Mouse (Mus musculus) lung, postnatal 4 days (tissue): ENCODE measurements around the gene Pnpla8.
"Not testable (repeated sequence)": the region's sequence is repeated elsewhere in the genome, so short reads cannot be mapped to it uniquely, and the experiment has no call there.

Source experiments
- DNase-seq, 2 experiments: peaks; one replicate each; pipeline ENCODE4 v3.0.0; 2021

The Pnpla8 gene

DNA sequence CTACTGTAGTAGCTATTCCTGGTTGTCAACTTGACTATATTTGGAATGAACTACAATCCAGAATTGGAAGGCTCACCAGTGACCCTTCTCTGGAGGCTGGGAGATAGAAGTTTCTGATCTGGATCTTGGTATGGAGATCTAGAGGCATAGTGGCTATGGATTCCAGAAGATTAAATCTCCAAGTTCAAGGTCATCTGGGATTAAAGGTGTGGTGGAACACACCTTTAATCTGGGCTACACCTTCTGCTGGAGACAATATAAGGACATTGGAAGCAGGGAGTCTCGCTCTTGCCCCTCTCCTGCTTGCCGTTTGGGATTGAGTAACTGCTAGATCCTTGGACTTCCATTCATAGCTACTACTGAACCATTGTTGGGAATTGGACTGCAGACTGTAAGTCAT is at the start of gene Pnpla8:
Pnpla8 (plus strand) TSS at position 301 of the 400 bp plus-strand sequence.
- DNase-seq, result not testable (repeated sequence)

GRCm38 (mm10) chr12:44176331-44177037 is 44.7 kb upstream of the Pnpla8 start:
- DNase-seq, result peak; percentile 8 to 40

GRCm38 (mm10) chr12:44177038-44177355 is 44.2 kb upstream of the Pnpla8 start:
- DNase-seq, result no peak

GRCm38 (mm10) chr12:44181081-44181982 is 39.8 kb upstream of the Pnpla8 start:
- DNase-seq, result peak in 1 of 2 experiments; percentile 33

DNA sequence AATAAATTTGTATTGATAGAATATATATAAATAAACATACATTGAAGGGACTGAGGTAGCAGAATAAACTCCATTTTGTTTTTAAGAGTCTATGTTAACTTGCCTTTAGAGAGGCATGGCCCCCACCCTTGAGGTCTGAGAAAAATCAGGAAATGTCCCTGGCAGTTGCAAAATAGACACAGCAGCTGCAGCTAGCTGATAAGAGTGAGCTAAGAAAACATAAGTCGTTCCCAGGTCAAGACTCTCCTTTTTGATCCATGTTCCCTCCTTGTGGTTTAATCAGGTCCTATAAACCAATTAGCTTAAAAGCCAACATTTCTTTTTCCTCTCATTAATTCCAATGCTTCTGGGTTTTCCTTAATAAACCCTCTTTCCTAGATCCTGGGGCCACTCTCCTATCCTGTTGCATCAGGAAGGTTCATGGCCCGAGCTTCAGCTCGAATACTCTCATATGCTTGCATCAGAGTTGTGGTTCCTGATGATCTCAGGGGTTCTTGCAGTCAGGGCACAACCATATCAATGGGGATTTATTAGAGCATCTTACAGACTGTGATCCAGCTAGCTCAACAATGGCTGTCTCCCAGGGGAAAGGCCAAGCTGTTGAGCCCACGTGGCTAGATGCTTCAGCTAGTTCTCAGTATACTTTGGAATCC is 23.2 kb upstream of the Pnpla8 start:
- no peak for DNase-seq

- peak; percentile 35 to 63 for DNase-seq
Measured at GRCm38 (mm10) chr12:44209141-44209823, 11.9 kb upstream of the Pnpla8 start.

- DNase-seq, result peak; percentile 100
Measured at GRCm38 (mm10) chr12:44209824-44210752, 11.1 kb upstream of the Pnpla8 start, which contains the start of gene Dnajb9. Gene Dnajb9 (minus strand): TSS chr12:44210326.

- DNase-seq, result no peak
Measured at GRCm38 (mm10) chr12:44211555-44211954, 9.6 kb upstream of the Pnpla8 start.

GRCm38 (mm10) chr12:44221651-44222356 is 634 bp downstream of the Pnpla8 start:
- DNase-seq, result peak; percentile 40 to 43

DNA sequence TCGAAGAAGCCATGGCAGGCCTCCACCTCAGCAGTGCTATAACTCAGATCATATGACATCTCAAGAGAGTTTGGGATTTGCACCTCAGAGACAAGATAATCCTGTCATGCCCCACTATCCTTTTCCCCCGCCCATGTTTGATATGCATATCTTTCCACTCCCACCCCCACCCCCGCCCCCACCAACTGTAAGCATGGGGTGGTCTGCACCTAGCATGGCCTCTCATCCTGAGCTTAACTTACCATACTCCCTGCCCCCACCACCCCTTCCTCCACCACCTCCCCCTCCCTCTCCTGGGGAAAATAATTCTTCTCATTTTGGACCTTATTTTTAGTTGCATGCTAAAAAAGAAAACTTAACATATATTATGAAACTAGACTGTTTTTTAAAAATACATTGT is 1.9 kb downstream of the Pnpla8 start:
- DNase-seq, result no peak

- no peak for DNase-seq
Measured at GRCm38 (mm10) chr12:44224650-44225049, 3.5 kb downstream of the Pnpla8 start.

DNA sequence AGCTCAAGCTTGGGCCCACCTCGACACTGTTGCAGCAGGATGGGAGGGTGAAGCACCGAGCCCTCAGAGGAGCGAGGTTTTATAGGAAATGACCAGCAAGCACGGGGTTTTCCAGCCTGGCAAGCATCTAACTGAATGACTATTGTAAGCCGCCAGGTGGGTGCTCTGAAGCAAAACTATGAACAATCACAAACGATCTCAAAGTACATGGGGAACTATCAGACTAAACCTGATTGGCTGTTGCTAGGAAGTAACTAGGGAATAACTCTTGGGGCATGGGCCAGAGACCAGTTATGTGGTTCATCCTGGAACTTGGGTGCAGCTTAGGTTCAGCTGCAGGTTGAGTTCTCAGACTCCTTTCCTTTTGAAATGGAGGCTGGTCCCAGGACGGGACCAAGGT is 19.9 kb downstream of the Pnpla8 start:
- DNase-seq, result no peak

DNA sequence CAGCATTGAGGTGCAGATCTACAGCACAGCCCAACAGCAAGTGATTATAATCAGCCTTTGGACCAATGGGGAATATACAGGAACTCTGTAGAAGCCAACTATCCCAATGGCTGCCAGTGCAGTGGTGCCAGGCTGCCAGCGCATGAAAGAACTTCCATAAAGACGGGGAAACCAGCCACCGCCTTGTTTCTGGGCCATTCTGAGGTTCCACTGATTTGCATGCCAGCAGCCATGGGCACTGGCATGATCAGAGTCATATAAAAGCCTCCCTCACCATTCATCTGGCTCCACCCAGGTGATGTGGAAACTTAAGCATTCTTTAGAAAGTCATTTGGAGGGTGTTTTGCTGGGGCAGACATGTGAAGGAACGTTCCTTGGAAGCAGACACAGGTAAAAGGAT is 21.2 kb downstream of the Pnpla8 start:
- DNase-seq, result no peak

DNA sequence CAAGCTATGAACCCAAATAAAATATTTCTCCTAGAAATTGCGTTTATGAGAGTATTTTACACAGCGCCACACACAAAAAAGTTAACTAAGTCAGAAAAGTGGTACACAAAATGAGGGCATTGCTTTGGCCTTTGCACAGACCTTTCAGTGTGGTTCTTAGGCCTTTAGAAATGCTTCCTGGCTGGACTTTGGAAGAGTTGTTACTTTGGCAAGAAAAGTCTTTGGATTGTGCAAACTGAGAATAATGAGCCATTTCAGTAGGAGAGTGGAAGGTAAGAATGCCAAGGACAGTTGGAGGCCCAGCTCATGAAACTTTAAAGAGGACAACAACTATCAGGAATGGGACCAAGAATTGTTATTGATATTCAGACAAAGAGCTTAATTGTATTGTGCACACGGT is 24.6 kb downstream of the Pnpla8 start:
- DNase-seq, result no peak

- DNase-seq, result no peak
Measured at GRCm38 (mm10) chr12:44248309-44248977, 27.3 kb downstream of the Pnpla8 start.

DNA sequence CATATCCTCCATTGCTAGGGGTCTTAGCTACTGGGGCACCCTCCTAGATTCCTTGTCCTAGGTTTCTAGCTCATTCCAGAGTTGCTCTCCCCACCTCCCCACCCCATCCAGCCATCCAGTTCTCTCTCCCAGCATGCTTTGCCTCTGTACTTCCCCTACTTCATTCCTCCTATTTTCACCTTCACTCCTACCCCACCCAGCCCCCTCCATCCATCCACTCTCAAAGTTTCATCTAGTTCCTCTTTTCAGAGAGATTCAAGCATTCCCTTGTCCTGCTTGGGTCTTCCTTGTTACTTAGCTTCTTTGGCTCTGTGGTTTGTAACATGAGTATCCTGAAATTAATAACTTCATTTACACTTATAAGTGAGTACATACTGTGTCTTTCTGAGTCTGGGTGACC is 41.4 kb downstream of the Pnpla8 start:
- DNase-seq, result no peak

DNA sequence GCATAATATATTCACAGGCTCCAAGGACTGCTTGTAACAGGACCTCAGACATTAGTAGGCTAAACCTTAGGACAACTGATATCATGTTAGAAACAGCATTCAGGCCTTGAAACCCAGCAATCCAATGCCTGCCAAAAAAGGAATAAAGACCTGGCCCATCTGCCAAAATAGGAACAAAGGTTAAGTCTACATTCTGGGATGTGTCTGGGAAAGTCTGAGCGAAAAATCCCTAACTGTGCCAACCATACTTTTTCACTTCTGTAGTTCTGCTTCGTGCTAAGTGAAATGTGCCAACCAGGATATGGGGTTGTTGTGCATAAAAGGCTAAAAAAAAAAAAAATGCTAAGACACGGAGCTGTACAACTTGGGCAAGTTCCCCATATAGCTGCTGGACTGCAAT is 44.5 kb downstream of the Pnpla8 start:
- DNase-seq, result no peak

DNA sequence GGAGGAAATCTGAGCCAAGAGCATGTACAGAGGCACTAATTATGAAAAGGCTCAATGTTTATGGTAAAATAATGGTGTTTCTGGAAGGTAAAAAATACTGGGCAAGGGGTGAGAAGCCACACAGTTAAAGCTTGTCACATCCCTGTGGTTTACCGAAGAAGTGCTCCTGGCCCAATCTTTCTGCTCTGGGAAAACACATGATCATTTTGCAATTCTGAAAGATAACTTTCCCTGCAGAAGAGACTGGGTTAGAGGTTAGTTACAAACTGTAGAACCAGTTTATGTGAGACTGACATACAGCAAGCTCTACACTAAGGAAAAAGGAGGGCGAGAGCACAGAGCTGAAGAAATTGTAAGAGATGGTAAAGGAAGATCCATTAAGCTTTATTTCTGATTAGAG is 46.0 kb downstream of the Pnpla8 start:
- DNase-seq, result no peak

- peak; percentile 99 to 100 for DNase-seq
Measured at GRCm38 (mm10) chr12:44268728-44269302, 47.6 kb downstream of the Pnpla8 start.

- DNase-seq, result peak; percentile 86 to 90
Measured at GRCm38 (mm10) chr12:44269311-44269831, 48.2 kb downstream of the Pnpla8 start.
